Mouse (Mus musculus): Measurements from ENCODE around the gene Coro1c.

Gene Coro1c

GRCm38 (mm10) chr5:113929526-113929925 lies 21.0 kb upstream of the Coro1c start:
- in situ Hi-C loops (cut with MboI, MseI), result no loop called here

- in situ Hi-C loops (cut with MboI, MseI), result no loop called here
These were observed 16.1 kb upstream of the Coro1c start for GRCm38 (mm10) chr5:113924608-113925007.

DNA sequence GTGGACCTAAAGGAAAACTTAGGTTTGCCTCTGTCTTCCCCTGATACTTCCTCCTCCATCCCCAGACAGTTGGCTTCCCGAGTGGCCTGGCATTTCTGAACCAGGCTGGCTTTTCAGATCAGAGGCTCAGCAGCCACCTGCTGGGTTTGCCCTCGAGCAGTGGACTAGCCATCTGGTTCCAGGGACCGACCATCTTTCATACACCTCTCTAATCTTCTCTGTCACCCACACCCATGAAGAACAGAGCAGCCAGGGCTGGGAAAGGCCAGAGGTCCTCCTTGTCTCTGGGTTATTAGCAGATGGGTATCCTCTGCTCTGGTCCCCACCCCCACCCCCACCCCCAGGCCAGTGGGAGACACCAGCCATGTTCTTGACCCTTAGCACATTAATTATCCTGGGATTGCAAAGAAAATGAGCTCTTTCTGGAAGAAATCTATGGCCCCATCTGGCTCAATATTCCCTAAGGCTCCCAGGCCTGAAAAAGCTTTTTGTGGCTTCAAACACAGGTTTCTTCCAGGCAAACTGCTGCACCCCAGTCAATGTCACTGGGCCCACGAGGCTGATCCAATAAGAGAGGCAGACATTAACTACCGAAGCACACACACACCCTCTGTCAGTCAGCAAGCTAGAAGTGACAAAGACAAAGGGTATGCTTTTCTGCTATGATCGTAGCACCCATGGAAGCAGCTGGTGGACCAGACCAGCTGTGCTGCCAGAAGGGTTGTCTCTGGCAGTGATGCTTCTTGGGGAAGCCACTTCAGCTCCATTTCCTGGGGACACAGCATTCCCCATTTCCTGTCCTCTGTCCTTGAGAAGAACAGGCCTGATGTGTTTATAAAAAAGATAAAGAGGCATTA lies 13.0 kb upstream of the Coro1c start:
- in situ Hi-C loops (cut with MboI, MseI), result no loop called here

DNA sequence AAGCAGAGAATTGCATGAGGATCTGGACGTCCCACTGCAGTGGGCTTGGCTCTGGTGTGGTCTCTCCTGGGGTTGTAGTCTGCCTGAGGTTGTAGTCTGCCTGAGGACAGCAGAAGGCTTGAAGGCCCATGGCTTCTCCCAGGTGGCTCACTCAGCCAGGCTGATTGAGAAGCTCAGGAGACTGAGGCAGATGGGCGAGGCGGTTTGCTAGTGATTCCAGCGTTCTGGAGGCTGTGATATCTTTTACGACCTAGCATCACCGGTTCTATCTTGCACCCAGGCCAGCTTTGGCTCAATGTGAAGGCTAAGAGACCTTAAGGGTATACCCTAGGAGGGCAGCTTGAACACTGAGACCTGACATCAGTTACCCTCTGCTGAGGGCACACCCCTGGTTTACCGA lies 10.5 kb upstream of the Coro1c start:
- in situ Hi-C loops (cut with MboI, MseI), result no loop called here

GRCm38 (mm10) chr5:113918654-113919053 lies 10.1 kb upstream of the Coro1c start:
- in situ Hi-C loops (cut with MboI, MseI), result no loop called here

GRCm38 (mm10) chr5:113910705-113911104 lies 2.1 kb upstream of the Coro1c start:
- in situ Hi-C loops (cut with MboI, MseI), result no loop called here

DNA sequence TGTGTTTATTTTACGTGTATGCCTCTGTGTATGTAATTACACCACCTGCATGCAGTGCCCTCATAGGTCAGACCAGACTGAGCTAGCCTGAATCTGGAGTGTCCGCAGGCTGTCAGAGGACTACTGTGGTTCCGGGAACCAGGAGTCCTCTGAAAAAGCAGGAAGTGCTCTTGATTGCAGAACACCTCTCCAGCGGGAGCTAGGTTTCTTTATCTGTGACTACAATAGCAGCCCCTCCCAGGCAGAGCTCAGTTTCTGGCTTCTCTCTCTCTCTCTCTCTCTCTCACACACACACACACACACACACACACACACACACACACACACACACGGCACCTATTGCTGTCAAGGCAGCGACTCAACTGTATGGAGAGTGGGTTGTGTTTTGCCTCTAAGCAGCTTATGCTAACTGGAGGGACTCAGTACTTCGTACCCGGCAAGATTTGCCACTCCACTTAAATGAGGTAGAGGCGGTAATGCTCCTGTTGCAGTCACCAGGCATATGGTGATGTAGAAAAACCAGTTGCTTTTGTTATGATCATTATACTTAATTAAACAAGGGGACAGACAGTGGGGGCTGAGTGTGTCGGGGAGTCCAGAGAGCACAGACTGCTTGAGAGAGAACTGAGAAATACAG lies 1.6 kb upstream of the Coro1c start:
- in situ Hi-C loops (cut with MboI, MseI), result no loop called here

GRCm38 (mm10) chr5:113907786-113908567 lies 581 bp downstream of the Coro1c start:
- in situ Hi-C loops (cut with MboI, MseI), result no loop called here

DNA sequence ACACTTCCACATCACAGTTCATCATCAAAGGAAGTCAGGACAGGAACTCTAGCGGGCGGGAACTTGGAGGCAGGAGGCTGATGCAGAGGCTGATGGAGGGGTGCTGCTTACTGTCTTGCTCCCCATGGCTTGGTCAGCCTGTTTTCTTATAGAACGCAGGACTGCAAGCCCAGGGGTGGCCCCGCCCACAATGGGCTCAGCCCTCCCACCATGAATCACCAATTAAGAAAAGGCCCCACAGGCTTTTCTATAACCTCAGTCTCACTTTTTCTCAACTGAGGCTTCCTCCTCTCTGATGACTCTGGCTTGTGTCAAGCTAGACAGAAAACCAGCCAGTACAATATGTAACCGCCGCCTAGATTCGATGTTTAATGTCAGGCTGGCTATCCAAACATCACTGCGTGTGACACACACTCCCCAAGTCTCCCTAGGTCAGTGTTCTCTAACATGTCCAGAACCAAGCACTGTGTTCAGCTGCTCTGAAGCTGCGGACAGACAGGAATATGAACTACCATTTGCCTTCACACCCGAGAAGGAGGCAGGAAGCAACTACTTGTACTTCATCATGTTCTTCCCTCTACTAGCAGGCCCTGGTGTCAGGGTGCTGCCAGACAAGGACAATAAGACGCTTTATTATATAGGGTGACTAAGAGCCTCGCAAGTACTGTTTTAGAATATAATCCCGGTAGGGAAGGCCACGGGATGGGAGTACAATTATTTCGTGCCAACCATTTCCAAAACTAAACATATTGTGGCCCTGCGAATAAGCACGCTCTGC lies 1.4 kb downstream of the Coro1c start:
- in situ Hi-C loops (cut with MboI, MseI), result no loop called here

GRCm38 (mm10) chr5:113904987-113905386 lies 3.6 kb downstream of the Coro1c start:
- in situ Hi-C loops (cut with MboI, MseI), result no loop called here

DNA sequence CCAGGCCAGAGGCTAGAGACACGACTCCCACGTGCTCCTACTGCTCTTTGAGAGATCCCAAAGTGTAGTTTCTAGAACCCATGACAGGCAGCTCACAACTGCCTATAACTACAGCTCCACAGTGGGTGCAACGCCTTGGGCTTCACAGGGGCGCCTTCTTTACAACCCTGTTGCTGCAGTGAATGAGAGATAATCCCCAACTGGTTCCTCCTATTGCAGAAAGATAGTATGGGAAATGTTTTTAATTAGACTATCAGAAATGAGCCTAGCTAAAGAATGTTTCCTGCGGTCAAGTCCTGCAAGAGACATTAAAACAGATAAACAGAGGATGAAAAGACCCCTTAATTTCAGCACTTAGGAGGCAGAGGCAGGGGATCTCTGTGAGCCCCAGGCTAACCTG lies 5.6 kb downstream of the Coro1c start:
- in situ Hi-C loops (cut with MboI, MseI), result no loop called here

- in situ Hi-C loops (cut with MboI, MseI), result no loop called here
These were observed 6.5 kb downstream of the Coro1c start for GRCm38 (mm10) chr5:113902017-113902416.

- in situ Hi-C loops (cut with MboI, MseI), result no loop called here
These were observed 7.4 kb downstream of the Coro1c start for GRCm38 (mm10) chr5:113901074-113901571.

DNA sequence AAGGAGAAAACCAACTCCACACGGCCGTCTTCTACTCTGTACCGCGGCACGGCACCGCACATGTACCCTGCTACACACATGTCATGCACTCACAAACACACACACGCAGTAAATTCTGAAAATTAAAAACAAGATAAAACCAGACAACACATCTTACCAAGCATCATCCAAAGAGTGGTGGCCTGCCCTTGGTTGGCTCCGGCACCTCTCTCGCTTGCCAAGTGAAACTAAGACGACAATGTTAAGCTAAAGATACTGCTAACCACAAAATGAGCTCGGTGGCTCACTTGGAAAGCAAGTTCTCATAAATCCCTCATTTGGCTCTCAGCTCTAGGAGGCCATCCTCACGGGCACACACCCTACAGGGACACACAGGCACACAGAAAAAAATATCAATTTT lies 9.0 kb downstream of the Coro1c start:
- in situ Hi-C loops (cut with MboI, MseI), result no loop called here

- in situ Hi-C loops (cut with MboI, MseI), result no loop called here
These were observed 16.6 kb downstream of the Coro1c start for GRCm38 (mm10) chr5:113892005-113892404.

GRCm38 (mm10) chr5:113890874-113891273 lies 17.7 kb downstream of the Coro1c start:
- in situ Hi-C loops (cut with MboI, MseI), result no loop called here

GRCm38 (mm10) chr5:113889912-113890311 lies 18.6 kb downstream of the Coro1c start:
- in situ Hi-C loops (cut with MboI, MseI), result no loop called here

GRCm38 (mm10) chr5:113889181-113889906 lies 19.2 kb downstream of the Coro1c start:
- in situ Hi-C loops (cut with MboI, MseI), result no loop called here

GRCm38 (mm10) chr5:113888186-113888795 lies 20.3 kb downstream of the Coro1c start:
- in situ Hi-C loops (cut with MboI, MseI), result no loop called here

DNA sequence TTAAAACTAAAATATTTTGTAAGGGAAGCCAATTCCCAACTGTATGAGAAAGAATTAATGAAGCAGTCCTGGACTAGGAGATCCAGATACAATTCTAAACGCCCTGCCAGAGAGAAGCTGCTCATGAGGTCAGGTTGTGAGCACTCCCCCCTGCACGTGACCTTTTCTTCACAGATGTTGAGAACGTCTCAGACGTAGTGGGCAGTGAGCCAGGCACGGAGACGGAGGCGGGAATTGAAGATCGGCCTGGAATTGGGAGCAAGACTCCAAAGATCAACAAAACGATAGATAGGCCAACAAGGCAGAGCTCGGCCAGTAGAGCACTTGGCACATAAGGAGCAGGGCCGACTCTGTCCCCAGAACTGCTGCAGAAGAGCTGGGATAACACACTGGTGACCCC lies 21.4 kb downstream of the Coro1c start:
- in situ Hi-C loops (cut with MboI, MseI), result no loop called here

Data from T-helper 1 cell (primary cell).